Mouse (Mus musculus) testis, adult 2 months (tissue): Measurements from ENCODE around the gene Mesp1.

Experiments used
- CTCF ChIP-seq: fragments of 200-500 bp; IDR thresholded peaks from 2 replicates; pipeline ENCODE4 v1.5.1; 2012; ENCODE audit warnings: low read depth, mild to moderate bottlenecking, inconsistent platforms, low read length, moderate library complexity; ENCODE audit not compliant: control insufficient read depth, insufficient read depth, insufficient replicate concordance
- POLR2A ChIP-seq: fragments of 200-500 bp; IDR thresholded peaks from 2 replicates; pipeline ENCODE4 v1.6.1; 2012; ENCODE audit warnings: low read depth, mild to moderate bottlenecking, inconsistent platforms, low read length, moderate library complexity; ENCODE audit not compliant: control insufficient read depth

DNA sequence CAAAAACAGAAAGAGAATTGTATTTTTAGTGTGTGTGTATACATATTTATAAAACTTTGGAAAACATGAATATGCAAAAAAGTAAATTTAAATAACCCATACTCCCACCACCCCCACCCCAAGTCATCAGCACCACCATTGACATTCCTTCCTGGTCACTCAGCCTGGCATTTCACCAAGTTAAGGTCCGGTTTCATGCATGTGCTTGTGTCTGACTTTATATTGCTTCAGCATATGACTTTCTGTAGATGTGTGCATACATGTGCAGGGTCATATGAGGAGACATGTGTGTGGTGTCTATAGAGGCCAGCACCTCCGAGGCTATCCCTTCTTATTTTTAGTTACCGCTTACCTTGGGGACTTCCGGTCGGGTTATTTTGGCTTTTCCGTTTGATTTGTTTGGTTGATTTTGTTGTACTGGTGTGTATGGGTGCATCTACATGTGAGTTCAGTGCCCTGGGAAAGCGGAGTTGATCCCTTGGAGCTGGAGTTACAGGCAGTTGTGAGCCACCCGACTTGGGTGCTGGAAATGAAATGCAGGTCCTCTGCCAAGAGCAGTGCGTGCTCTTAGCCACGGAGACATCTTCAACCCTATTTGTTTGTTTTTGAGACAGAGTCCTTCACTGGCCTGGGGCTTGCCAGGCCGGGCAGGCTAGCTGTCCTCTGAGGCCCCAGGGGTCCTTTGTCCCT lies 11.6 kb downstream of the Mesp1 start:
- no peak for TF ChIP-seq POLR2A
- TF ChIP-seq CTCF = no peak
